Mouse (Mus musculus) embryo, embryonic 11.5 days (tissue): ENCODE results near the gene Bloc1s6.

Source experiments
- DNase-seq: peaks from one replicate; pipeline ENCODE4 v3.0.0-alpha.2; 2012; ENCODE audit warnings: low read depth, low spot score

Bloc1s6 gene

DNA sequence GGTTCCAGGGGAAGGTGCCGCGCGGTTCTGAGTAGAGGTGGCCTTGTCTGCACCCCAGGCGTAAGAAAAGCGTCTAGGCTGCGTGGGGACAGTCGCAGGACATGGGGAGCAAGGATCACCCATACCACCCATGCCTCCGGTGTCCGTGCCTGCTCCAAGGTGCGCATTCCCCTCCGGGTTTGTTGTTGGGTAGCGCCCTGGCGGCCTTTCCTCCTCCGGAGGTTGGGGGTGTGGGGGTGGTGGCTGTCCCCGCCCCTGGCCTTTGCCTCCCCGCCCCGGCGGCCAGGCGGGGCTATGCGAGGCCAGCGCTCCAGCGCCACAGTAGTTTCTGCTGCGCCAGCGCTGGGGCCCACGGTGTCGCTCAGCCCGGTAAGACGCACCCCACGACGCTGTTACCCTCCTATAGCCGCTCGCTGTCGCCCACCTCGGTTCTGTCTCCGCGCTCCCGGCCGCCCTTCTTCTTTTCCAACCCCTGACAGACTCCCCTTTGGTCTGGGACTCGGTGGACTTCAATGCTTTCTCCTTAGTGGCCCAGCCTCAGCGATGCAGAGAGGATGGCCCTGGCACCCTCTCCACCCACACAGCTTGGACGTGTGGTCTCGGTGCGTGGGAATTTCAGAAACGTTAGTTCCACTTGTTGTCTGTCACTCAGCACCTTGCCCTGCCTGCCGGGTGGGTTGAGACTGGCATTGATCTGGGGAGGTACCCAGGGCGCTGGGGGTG, 26.9 kb downstream of the Bloc1s6 start, which contains the start of gene Sqor:
TSS of gene Sqor (plus strand) at position 167 of the 723 bp plus-strand sequence.
- DNase-seq: no peak

DNA sequence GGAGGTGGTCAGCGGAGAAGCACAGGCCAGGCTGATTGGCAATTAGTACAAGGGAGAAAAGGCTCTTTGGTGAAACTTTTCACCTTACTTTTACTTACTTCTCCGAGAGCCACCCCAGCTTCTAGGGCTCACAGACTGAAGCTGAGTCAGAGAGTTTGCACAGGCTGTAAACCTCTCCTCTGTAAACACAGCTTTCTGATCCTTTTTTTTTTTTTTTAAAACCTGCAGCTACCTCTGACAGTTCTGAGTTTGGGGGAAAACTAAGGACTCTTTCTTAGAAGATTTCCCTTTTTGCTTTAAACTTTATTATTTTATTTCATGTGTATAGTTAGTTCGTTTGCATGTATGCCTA, 27.5 kb downstream of the Bloc1s6 start:
- no peak for DNase-seq

DNA sequence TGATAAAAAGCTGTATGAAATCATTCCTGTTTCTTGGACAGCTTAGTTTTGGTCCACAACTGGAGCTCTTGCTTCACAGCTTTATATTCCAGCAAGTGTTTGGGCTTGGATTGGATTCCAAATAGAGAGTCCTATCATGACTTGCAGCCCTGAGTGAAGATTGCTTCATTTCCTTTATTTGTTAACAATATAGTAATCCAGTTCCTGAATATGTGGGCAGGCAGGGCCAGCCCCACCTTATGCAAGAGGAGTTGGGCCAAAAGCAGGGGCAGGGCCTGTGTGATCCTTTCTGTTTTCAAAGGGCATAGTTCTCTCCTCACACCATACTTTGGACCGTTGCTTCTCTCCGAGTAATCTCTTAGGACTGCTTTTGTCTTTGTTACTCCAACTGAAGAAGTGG, 32.7 kb downstream of the Bloc1s6 start:
- DNase-seq: no peak

DNA sequence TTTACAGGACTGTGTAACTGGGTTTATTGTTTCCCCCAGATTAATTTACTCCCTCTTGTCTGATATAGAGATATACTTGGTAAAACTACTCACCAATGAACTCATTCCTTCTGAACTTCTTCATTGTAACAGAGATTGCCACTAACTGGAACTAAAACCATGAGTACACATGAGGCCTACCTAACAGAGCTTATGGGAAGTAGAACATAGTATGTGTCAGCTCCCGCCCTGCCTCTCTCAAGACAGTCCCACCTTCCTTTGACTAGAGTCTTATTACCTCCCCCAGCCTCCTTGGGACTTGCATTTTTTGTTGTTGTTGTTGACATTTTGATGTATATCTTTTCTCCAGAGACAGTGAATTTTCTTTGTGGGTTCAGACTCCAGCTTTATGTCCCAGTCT, 34.6 kb downstream of the Bloc1s6 start:
- DNase-seq: no peak

DNA sequence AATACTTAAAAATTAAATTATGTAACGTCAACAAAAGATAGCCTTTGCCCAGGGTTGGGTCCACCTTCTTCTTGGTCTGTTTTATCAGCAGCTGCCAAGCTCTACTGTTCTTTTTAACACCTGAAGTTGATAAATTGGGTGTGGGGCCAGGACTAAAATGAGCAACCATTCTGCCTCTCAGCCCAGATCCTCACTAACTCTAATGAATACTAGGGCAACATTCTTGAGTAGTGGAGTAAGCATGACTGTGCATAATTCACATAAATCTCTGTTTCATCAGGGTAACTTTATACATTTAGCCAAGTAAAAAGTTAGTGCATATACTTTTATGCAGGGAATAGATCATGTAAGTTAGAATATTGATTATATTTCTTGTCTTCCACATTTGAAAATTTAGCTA, 37.2 kb downstream of the Bloc1s6 start:
- DNase-seq: no peak

DNA sequence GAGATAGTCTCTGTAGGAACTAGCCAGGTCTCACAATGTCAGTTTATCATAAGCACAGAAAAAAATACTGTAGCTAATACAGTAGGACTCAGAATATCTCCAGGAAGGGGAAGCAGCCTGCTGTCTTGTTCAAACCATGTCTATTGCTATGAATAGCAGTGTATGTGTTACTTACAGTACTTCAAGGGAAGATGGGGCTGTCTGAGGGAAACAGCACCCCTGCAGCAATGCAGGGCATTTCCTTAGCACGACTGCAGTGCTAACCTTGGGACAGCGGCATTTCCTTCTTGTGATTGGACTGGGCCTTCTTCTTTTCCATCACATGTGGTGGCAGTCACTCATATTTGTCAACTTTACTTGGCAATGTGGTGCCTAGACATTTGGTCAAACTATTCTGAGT, 38.5 kb downstream of the Bloc1s6 start:
- no peak for DNase-seq

DNA sequence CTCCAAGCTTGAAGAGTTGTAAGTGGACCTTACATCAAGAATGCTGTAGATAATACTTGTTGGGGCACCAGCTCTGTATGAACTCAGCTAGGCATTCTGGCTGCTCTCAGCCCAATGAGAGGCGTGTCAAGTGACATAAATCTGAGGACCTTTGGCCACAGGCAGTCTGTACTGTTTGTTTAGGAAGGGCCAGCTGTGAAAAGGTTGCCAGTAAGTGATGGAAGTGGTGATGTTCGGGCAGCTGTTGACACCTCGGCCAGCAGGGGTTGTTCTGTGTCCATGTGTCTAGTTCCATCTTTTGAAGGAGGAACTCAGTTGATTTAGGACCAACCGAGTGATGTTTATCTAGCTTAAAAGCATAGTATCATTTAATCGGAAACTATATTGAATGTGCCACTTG, 41.7 kb downstream of the Bloc1s6 start:
- no peak for DNase-seq

DNA sequence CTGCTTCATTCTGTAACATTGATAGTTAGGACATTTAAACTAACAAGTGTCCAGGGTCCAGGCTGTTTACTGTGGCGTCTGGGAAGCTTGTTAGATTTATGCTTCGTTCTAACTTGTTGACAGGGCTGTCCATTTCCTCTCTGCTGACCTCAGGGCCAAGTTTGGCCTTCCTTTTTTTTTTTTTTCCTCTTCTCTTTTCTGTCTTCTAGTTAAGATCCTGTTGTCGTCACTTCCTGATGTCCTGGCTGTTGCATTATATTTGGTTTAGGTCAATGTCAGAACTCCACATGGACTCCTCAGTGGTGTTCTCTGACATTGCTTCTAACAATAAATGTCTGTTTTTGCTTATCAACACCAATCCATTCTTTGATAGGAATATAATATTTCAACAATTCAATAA, 42.1 kb downstream of the Bloc1s6 start:
- no peak for DNase-seq

DNA sequence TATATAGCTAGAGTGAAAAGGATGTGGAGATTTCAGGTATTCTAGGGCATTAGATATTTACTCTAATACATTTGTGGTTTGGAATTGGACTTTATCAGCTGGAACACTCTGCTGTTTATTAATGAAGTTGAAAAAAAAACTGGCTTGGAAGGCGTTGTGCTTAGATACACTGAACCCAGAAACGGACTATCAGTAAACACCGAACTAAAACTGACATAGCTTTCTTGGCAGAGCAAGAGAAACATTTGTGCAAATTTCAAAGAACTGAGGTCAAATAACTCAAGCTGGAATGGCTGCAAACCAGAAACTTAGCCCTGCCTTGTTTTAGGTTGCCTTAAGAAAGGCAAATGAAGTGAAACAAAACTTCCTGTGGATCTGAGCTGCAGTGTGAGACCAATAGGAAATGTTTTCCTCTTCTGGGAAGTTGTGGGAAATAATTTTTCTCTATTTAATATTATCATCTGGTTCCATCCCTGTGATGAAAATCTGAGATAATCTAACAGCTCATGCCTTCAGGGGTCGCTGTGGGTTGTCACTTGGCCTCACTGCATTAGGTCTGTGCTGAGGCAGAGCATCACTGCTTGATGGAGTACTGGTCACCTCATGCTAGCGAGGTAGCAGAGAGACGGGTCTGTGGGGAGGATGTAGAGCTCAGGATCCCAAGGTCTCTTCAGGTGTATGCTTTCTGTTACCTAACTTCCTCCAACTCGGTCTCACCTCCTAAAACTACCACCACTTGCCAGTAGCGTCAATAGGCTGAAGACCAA, 43.5 kb downstream of the Bloc1s6 start:
- DNase-seq: no peak

DNA sequence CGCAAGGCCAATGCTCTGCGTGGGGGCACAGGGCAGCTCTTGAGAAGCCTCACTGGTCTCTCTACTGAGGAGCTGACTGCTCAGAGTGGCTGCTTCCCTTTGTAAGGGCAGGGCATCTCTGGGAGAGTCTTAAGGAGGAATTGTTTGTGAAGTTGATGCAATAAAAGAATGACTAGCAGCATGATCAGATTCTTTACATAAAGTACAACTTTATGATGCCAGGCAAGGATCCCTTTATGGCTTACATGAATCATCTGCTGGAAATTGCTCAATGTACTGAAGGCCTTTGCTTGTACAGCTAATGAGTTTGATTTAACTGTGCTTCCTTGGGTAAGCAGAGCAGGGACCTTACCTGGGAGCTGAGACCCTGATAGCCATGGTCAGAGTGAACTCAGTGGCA, 45.4 kb downstream of the Bloc1s6 start:
- DNase-seq: no peak

DNA sequence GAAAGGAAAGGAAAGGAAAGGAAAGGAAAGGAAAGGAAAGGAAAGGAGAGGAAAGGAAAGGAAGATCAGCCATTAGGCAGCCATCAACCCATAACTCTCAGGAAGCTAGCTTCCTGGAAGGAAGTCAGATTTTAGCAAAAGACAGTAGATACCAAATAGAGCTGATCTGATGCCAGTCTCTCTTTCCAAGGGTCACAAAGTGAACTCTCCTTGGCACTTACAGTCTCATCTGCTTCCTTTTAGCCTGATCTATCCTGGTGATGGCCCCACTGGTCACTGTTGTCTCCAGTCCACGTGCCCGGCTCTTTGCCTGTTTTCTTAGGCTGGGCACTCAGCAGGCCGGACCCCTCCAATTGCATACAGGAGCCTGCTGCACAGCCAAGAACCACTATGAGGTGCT, 46.4 kb downstream of the Bloc1s6 start:
- DNase-seq: no peak

DNA sequence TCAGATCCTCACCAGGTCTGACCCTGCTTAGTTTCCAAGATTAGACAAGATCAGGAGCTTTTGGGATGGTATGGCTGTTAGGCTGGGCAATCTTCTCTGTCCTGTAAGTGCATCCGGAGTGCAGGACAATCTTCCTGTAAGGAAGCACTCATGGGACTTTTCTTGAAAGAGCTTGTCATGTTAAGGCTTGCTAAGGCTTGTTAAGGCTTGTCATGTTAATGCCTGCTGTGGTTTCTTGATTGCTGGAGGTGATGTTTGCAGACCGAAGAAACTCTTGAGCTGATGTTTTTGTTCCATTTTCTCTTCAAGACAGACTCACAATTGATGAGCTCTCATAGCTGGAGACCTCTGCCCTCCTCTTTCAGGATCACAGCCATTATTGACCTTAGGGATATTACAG, 47.9 kb downstream of the Bloc1s6 start:
- DNase-seq: no peak

DNA sequence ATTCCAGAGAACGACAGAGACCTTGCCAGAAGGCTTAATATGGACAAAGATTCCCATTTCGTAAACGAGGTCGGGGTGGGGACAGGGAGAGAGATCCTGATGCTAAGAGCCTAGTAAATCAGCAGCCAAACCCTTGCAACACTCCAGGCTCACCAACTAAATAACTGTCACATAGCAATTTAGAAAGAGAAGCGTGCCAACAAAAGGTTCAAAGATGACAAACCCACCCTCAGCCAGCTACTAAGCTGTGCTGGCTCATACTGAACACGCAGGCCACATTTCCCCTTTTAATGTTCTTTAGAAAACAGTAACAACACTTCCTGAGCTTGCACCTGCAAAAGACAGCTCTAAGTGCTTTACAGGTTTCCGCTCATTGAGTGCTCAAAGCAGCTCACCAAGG, 51.0 kb downstream of the Bloc1s6 start:
- DNase-seq: no peak

DNA sequence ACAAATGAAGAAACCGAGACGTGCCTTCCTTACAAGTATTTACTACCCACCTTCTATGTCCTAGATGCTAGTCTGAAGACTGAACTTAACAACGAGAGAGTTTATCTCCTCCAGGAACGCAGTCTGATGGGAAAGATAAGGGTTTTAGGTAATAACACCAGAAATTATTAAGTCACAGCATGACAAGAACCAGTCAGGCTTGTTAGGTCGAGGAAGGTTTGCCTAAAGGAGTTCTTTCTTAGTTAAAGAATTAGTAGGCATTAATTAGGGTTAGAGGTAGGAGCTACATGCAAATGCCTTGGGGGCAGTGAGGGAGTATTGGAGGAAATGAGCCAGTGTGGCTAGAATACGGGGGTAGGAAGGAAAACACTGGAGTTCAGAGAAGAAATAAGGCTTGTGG, 51.4 kb downstream of the Bloc1s6 start:
- no peak for DNase-seq
